Mouse (Mus musculus): ENCODE results near the gene Gm4846. TPM values are rescaled to one million over a fixed set of nuclear protein-coding genes. Genes with fewer than 3 reads are reported as not detected.

Gene Gm4846
- not detected in 2 replicates for polyA plus RNA-seq (2015; fragmentation: Nextera tagmentation; extraction: Ambion mirVana)

DNA sequence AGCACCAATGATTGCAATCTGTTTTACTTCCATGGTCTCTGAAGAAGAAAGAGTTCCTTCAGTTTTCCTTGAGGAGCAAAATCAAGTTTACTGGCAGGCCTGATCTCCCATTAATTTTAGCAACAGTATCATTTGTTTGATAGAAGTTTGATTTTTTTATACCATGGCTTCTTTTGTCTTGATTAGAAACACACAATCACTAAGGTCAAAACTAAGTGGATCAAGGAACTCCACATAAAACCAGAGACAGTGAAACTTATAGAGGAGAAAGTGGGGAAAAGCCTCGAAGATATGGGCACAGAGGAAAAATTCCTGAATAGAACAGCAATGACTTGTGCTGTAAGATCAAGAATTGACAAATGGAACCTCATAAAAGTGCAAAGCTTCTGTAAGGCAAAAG lies at the start of gene Gm4846:
TSS of gene Gm4846 (minus strand) at position 101 of the 400 bp plus-strand sequence.

Other genes starting within 250 kb of the Gm4846 start
- gene Ildr2, start 243.4 kb downstream of the Gm4846 start, polyA plus RNA-seq (2015; fragmentation: Nextera tagmentation; extraction: Ambion mirVana) = 0.55 and 0.73 TPM in 2 replicates
- 26.0 and 31.6 TPM in 2 replicates for gene Tada1, start 118.5 kb downstream of the Gm4846 start, polyA plus RNA-seq (2015; fragmentation: Nextera tagmentation; extraction: Ambion mirVana)
- 1.7 and 2.1 TPM in 2 replicates for gene Pogk, start 87.7 kb downstream of the Gm4846 start, polyA plus RNA-seq (2015; fragmentation: Nextera tagmentation; extraction: Ambion mirVana)
- gene Gm4847, start 150.1 kb upstream of the Gm4846 start, polyA plus RNA-seq (2015; fragmentation: Nextera tagmentation; extraction: Ambion mirVana) = not detected in 2 replicates
- not detected in 2 replicates for gene Fmo9, start 184.3 kb upstream of the Gm4846 start, polyA plus RNA-seq (2015; fragmentation: Nextera tagmentation; extraction: Ambion mirVana)